Mouse (Mus musculus) liver, postnatal 0 days (tissue): ENCODE results near the gene Fam234a. TPM values are rescaled to one million over a fixed set of nuclear protein-coding genes. Genes with fewer than 3 reads are reported as not detected.

ENCODE experiments used
- ATAC-seq: fragments of 200-750 bp; cut with Nextera tagmentation; 2 replicates; pipeline ENCODE4 v1.8.0; 2017; ENCODE audit warnings: mild to moderate bottlenecking, moderate library complexity
- DNase-seq: peaks from one replicate; pipeline ENCODE4 v3.0.0-alpha.2; 2016
- H3K27ac ChIP-seq: fragments of 300-500 bp; sonication (generic); 2 replicates; pipeline ENCODE4 v1.5.1; 2014; ENCODE audit warnings: antibody characterized with exemption, moderate library complexity, mild to moderate bottlenecking, low read depth
- H3K27me3 ChIP-seq: fragments of 300-500 bp; sonication (generic); 2 replicates; pipeline ENCODE4 v1.6.1; 2014; ENCODE audit warnings: low read length, control low read depth, mixed read lengths; ENCODE audit not compliant: insufficient read depth
- H3K36me3 ChIP-seq: fragments of 300-500 bp; sonication (generic); replicated peaks from 2 replicates; pipeline ENCODE4 v1.6.1; 2014; ENCODE audit warnings: mild to moderate bottlenecking, control low read depth, low read length, moderate library complexity, mixed read lengths; ENCODE audit not compliant: insufficient read depth
- H3K4me1 ChIP-seq: fragments of 300-500 bp; sonication (generic); 2 replicates; pipeline ENCODE4 v1.6.1; 2014; ENCODE audit warnings: antibody characterized with exemption, mild to moderate bottlenecking, control low read depth; ENCODE audit not compliant: insufficient read depth
- H3K4me2 ChIP-seq: fragments of 300-500 bp; sonication (generic); 2 replicates; pipeline ENCODE4 v1.6.1; 2014; ENCODE audit warnings: low read depth, mild to moderate bottlenecking, low read length, moderate library complexity, mixed read lengths
- H3K4me3 ChIP-seq: fragments of 300-500 bp; sonication (generic); 2 replicates; pipeline ENCODE4 v1.5.1; 2014; ENCODE audit warnings: low read depth, low read length
- H3K9ac ChIP-seq: fragments of 300-500 bp; sonication (generic); replicated peaks from 2 replicates; pipeline ENCODE4 v1.6.1; 2014; ENCODE audit warnings: mild to moderate bottlenecking, moderate library complexity
- H3K9me3 ChIP-seq: fragments of 300-500 bp; sonication (generic); 2 replicates; pipeline ENCODE4 v1.6.1; 2016; ENCODE audit warnings: mild to moderate bottlenecking, control low read depth, low read length, mixed read lengths
- CTCF ChIP-seq: sonication (generic); IDR thresholded peaks from 2 replicates; pipeline ENCODE4 v1.5.1; 2016; ENCODE audit warnings: antibody characterized with exemption, low read depth
- EP300 ChIP-seq: IDR thresholded peaks from 2 replicates; pipeline ENCODE4 v1.6.1; 2016; ENCODE audit warnings: antibody characterized with exemption, low read depth, mild to moderate bottlenecking
- WGBS: fragments of 180-500 bp; shearing (Covaris S2); extraction: QIAGEN DNeasy Blood & Tissue Kit; methylation state at CpG from one replicate; pipeline ENCODE4 v1.1.7; 2014; ENCODE audit not compliant: insufficient replicate concordance; 5-methylcytosine and 5-hydroxymethylcytosine counted together
- polyA plus RNA-seq: library from polyadenylated mRNA; unstranded; fragments of >200 nt; fragmentation: Nextera tagmentation; extraction: Ambion mirVana; gene quantifications from 2 replicates; pipeline ENCODE4 v1.2.1, GENCODE M21; 2015

The Fam234a gene
- polyA plus RNA-seq, 1 experiment from 2014 or later = 25.2 TPM

GRCm38 (mm10) chr17:26235077-26235815, 8.8 kb downstream of the Fam234a start:
- TF ChIP-seq CTCF (no peak), EP300 (no peak)
- H3K4me2 ChIP-seq = peak overlapping the region; percentile 29
- no peak overlapping the region for H3K4me3 ChIP-seq
- no peaks in the 10 kb centered on the region for H3K36me3 ChIP-seq
- peak overlapping the region; percentile 41 for H3K27ac ChIP-seq
- ATAC-seq (no peak), DNase-seq (no peak)
- no peak overlapping the region for H3K9ac ChIP-seq
- WGBS = 41% methylated on average over 13 of the region's 13 CpGs
- no peaks in the 10 kb centered on the region for H3K27me3 ChIP-seq
- no peaks in the 10 kb centered on the region for H3K9me3 ChIP-seq
- H3K4me1 ChIP-seq = peaks cover 11% of the 10 kb centered on the region; the same call in 1 of the 2 replicates

GRCm38 (mm10) chr17:26234386-26234785, 9.7 kb downstream of the Fam234a start:
- Histone ChIP-seq H3K4me1 (0 out of 2 replicates have a peak, but pooled peaks cover 7% of the 10 kb centered on the region), H3K27me3 (no peaks in the 10 kb centered on the region), H3K9ac (no peak overlapping the region), H3K27ac (no peak overlapping the region), H3K4me2 (no peak overlapping the region), H3K4me3 (no peak overlapping the region), H3K9me3 (no peaks in the 10 kb centered on the region), H3K36me3 (no peaks in the 10 kb centered on the region)
- ATAC-seq = no peak
- no peak for DNase-seq
- TF ChIP-seq EP300 = no peak
- TF ChIP-seq CTCF = no peak
- 83% methylated on average over 8 of the region's 8 CpGs for WGBS

GRCm38 (mm10) chr17:26232863-26233262, 11.2 kb downstream of the Fam234a start:
- no peaks in the 10 kb centered on the region for H3K9me3 ChIP-seq
- WGBS = 76% methylated on average over 8 of the region's 8 CpGs
- TF ChIP-seq CTCF = peak; percentile 54
- no peak for TF ChIP-seq EP300
- H3K4me3 ChIP-seq = no peak overlapping the region
- ATAC-seq (no peak), DNase-seq (no peak)
- no peak overlapping the region for H3K9ac ChIP-seq
- 0 out of 2 replicates have a peak, but pooled peaks cover 7% of the 10 kb centered on the region for H3K4me1 ChIP-seq
- no peak overlapping the region for H3K27ac ChIP-seq
- H3K27me3 ChIP-seq = no peaks in the 10 kb centered on the region
- H3K4me2 ChIP-seq = no peak overlapping the region
- no peaks in the 10 kb centered on the region for H3K36me3 ChIP-seq

GRCm38 (mm10) chr17:26231156-26231555, 12.9 kb downstream of the Fam234a start:
- DNase-seq = no peak
- Histone ChIP-seq H3K27me3 (no peaks in the 10 kb centered on the region), H3K4me3 (no peak overlapping the region), H3K4me1 (0 out of 2 replicates have a peak, but pooled peaks cover 7% of the 10 kb centered on the region), H3K4me2 (no peak overlapping the region), H3K9me3 (no peaks in the 10 kb centered on the region), H3K9ac (no peak overlapping the region), H3K36me3 (no peaks in the 10 kb centered on the region), H3K27ac (peak overlapping the region; percentile 45; the same call in 1 of the 2 replicates)
- TF ChIP-seq CTCF (no peak), EP300 (no peak)
- ATAC-seq = no peak
- WGBS = 53% methylated on average over 5 of the region's 5 CpGs

GRCm38 (mm10) chr17:26229776-26230175, 14.3 kb downstream of the Fam234a start:
- DNase-seq (no peak), ATAC-seq (no peak)
- 71% methylated on average over 5 of the region's 5 CpGs for WGBS

DNA sequence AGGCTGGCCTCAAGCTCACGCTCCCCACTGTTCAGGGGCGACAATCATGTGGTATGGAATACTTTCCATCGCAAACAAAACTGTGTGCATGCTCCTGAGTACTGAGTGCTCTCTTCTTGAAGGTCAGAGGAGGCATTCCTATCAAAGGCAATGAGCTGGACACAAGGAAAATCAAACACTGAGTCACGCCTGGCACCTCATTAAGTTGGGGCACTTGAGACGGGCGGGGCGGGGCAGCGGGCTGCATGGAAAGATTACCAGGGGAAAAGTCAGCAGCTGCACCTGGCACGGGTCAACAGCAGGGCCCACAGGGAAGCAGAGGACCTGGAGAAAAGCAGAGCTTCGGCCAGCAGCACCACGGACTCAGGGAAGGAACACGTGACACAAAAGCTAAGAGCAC, 18.9 kb downstream of the Fam234a start:
- Histone ChIP-seq H3K4me1 (no peaks in the 10 kb centered on the region), H3K27ac (no peak overlapping the region), H3K27me3 (no peaks in the 10 kb centered on the region), H3K36me3 (no peaks in the 10 kb centered on the region), H3K9me3 (no peaks in the 10 kb centered on the region), H3K4me2 (no peak overlapping the region), H3K9ac (no peak overlapping the region), H3K4me3 (no peak overlapping the region)
- WGBS = 73% methylated on average over 12 of the region's 12 CpGs
- ATAC-seq (no peak), DNase-seq (no peak)
- TF ChIP-seq CTCF (no peak), EP300 (no peak)

More at GRCm38 (mm10) chr17:26229776-26230175, 14.3 kb downstream of the Fam234a start:
- no peak overlapping the region for H3K9ac ChIP-seq
- no peaks in the 10 kb centered on the region for H3K36me3 ChIP-seq
- H3K27me3 ChIP-seq = no peaks in the 10 kb centered on the region
- H3K9me3 ChIP-seq = no peaks in the 10 kb centered on the region
- TF ChIP-seq EP300 (no peak), CTCF (no peak)
- no peak overlapping the region for H3K27ac ChIP-seq
- no peak overlapping the region for H3K4me3 ChIP-seq
- H3K4me1 ChIP-seq = no peaks in the 10 kb centered on the region
- H3K4me2 ChIP-seq = no peak overlapping the region
